Mouse (Mus musculus): ENCODE results near the gene Epb41l2. TPM values are rescaled to one million over a fixed set of nuclear protein-coding genes. Genes with fewer than 3 reads are reported as not detected.

The Epb41l2 gene
- polyA plus RNA-seq, 1 experiment from 2014 or later: 23.1 TPM

DNA sequence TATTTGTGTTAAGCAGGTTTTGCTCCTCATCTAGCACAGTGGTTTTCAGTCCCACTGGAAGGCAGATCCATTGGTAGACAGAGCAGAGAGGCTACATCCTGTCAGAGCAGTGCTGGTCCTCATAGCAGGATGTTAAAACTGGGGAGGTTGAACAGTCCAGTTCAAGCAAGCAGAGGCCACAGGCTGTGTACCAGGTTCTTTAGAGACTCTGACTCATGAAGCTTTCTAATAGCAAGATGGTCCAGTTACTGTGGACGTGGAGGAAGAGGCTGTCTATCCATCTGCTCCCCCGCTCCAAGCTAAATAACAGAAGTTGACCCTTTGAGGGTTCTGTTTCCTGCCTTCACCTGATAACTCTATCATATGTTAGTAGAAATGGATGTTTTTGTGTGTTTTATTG, 41.8 kb downstream of the Epb41l2 start:
- H3K36me3 ChIP-seq (ENCODE audit: control insufficient read depth, insufficient read depth, low read length): no peaks in the 10 kb centered on the region

GRCm38 (mm10) chr10:25402886-25403285, 43.3 kb downstream of the Epb41l2 start:
- no peak for ATAC-seq (ENCODE audit: low read depth)
- no peak overlapping the region for H3K27ac ChIP-seq (ENCODE audit: low read depth, low read length)
- no peak overlapping the region for H3K4me2 ChIP-seq (ENCODE audit: low read depth, low read length)
- no peaks in the 10 kb centered on the region for H3K27me3 ChIP-seq (ENCODE audit: control insufficient read depth, insufficient read depth, low read length)
- no peak overlapping the region for H3K9ac ChIP-seq (replicated peaks; ENCODE audit: low read depth, low read length)
- no peak overlapping the region for H3K4me3 ChIP-seq (ENCODE audit: low read depth, low read length)
- no peaks in the 10 kb centered on the region for H3K4me1 ChIP-seq (ENCODE audit: control insufficient read depth, insufficient read depth, low read length)
- no peaks in the 10 kb centered on the region for H3K36me3 ChIP-seq (ENCODE audit: control insufficient read depth, insufficient read depth, low read length)
- 18% methylated on average over 1 of the region's 1 CpGs for WGBS
- H3K9me3 ChIP-seq (ENCODE audit: control insufficient read depth, low read length): no peaks in the 10 kb centered on the region

More for the DNA sequence above, 41.8 kb downstream of the Epb41l2 start:
- Histone ChIP-seq H3K4me1 (ENCODE audit: control insufficient read depth, insufficient read depth, low read length) (no peaks in the 10 kb centered on the region), H3K4me3 (ENCODE audit: low read depth, low read length) (no peak overlapping the region), H3K9me3 (ENCODE audit: control insufficient read depth, low read length) (no peaks in the 10 kb centered on the region), H3K9ac (replicated peaks; ENCODE audit: low read depth, low read length) (no peak overlapping the region), H3K27ac (ENCODE audit: low read depth, low read length) (no peak overlapping the region), H3K27me3 (ENCODE audit: control insufficient read depth, insufficient read depth, low read length) (no peaks in the 10 kb centered on the region), H3K4me2 (ENCODE audit: low read depth, low read length) (no peak overlapping the region)
- 76% methylated on average over 2 of the region's 2 CpGs for WGBS
- no peak for ATAC-seq (ENCODE audit: low read depth)

DNA sequence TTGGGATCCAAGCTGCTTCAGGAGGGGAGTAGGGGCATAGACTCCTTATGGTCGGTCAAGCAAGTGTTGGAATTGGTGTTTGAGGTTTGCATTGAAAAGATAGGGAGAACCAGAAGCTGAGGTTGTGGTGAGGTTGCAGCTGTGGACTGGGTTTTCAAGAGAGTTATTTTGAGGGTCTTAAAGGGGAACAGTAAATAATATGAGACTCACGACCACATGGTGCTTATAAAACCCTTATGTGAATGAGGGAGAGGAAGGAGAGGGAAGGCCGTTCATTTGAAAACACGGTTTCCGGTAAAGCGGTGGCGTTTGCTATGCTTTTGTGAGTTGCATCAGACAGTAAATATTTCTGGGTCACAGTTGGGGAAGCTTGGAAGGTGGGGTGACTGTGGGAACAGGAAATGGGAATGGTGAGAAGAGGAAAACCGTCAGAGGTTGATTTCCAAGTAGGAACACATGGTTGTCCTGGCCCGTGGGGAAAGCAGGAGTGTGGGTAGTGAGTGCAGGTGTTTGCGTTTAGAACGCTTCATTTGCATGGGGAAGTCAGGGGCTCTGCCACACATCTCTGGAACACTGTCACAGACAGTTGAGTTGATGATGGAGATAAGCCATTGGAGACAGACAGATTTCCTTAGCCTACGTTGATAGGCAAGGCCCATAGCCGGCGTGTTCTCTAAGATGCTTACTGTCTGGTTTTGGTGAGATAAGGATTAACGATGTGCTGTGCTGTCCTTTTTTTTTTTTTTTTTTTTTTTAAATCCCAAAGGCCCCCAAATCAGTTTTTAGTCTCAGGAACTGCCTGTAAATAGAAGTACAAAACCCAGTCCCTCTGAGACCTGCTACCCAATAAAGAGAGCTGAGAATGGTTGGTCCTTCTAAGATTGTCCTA, 44.5 kb downstream of the Epb41l2 start:
- WGBS: 81% methylated on average over 15 of the region's 15 CpGs
- Histone ChIP-seq H3K36me3 (ENCODE audit: control insufficient read depth, insufficient read depth, low read length) (no peaks in the 10 kb centered on the region), H3K27ac (ENCODE audit: low read depth, low read length) (no peak overlapping the region), H3K27me3 (ENCODE audit: control insufficient read depth, insufficient read depth, low read length) (no peaks in the 10 kb centered on the region), H3K4me2 (ENCODE audit: low read depth, low read length) (no peak overlapping the region), H3K9me3 (ENCODE audit: control insufficient read depth, low read length) (no peaks in the 10 kb centered on the region), H3K9ac (replicated peaks; ENCODE audit: low read depth, low read length) (no peak overlapping the region), H3K4me3 (ENCODE audit: low read depth, low read length) (no peak overlapping the region), H3K4me1 (ENCODE audit: control insufficient read depth, insufficient read depth, low read length) (no peaks in the 10 kb centered on the region)
- ATAC-seq (ENCODE audit: low read depth): no peak

DNA sequence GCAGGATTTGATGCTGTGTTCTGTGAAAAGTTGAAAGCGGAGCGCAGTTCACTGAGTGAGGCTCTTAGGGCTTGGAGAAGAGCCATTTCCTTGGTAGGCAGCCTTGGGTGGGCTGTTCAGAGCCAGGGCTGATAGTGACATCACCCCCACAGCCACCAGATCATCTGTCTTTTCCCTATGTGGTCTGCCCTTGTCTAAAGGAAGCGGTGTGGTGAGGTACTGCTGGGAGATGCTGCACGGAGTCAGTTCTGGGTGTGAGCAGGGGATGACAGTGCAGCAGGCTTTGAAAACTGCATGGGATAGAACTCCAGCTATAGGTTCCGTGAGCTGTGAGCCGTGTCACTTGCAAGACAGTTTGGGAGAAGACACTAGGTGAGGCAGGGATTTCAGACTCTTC, 45.1 kb downstream of the Epb41l2 start:
- Histone ChIP-seq H3K36me3 (ENCODE audit: control insufficient read depth, insufficient read depth, low read length) (no peaks in the 10 kb centered on the region), H3K4me3 (ENCODE audit: low read depth, low read length) (no peak overlapping the region), H3K27ac (ENCODE audit: low read depth, low read length) (no peak overlapping the region), H3K4me1 (ENCODE audit: control insufficient read depth, insufficient read depth, low read length) (no peaks in the 10 kb centered on the region), H3K9ac (replicated peaks; ENCODE audit: low read depth, low read length) (no peak overlapping the region), H3K4me2 (ENCODE audit: low read depth, low read length) (no peak overlapping the region), H3K27me3 (ENCODE audit: control insufficient read depth, insufficient read depth, low read length) (no peaks in the 10 kb centered on the region), H3K9me3 (ENCODE audit: control insufficient read depth, low read length) (no peaks in the 10 kb centered on the region)
- no peak for ATAC-seq (ENCODE audit: low read depth)
- WGBS: 89% methylated on average over 6 of the region's 6 CpGs

DNA sequence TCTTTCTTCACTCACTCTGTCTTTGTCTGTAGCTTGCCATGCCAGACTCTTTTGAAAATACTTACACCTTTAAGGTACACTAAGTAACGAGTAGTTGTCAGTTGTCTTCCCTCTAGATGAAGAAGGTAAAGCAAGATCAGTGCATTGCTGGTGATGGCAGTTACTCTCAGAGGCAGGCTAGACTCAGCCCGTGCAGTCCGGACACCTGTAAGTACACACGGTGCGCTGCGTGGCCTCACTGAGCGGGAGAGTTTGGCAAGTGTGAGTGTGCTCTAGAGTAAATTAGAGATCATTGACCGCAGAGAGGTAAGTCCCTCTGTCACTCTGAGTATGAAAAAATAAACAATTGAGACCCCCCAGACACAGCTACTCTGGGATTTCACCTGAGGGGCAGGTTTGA, 46.0 kb downstream of the Epb41l2 start:
- no peak overlapping the region for H3K27ac ChIP-seq (ENCODE audit: low read depth, low read length)
- 92% methylated on average over 8 of the region's 8 CpGs for WGBS
- no peaks in the 10 kb centered on the region for H3K4me1 ChIP-seq (ENCODE audit: control insufficient read depth, insufficient read depth, low read length)
- no peaks in the 10 kb centered on the region for H3K9me3 ChIP-seq (ENCODE audit: control insufficient read depth, low read length)
- no peak overlapping the region for H3K9ac ChIP-seq (replicated peaks; ENCODE audit: low read depth, low read length)
- no peak for ATAC-seq (ENCODE audit: low read depth)
- no peaks in the 10 kb centered on the region for H3K27me3 ChIP-seq (ENCODE audit: control insufficient read depth, insufficient read depth, low read length)
- H3K4me3 ChIP-seq (ENCODE audit: low read depth, low read length): no peak overlapping the region
- H3K36me3 ChIP-seq (ENCODE audit: control insufficient read depth, insufficient read depth, low read length): no peaks in the 10 kb centered on the region
- H3K4me2 ChIP-seq (ENCODE audit: low read depth, low read length): no peak overlapping the region

DNA sequence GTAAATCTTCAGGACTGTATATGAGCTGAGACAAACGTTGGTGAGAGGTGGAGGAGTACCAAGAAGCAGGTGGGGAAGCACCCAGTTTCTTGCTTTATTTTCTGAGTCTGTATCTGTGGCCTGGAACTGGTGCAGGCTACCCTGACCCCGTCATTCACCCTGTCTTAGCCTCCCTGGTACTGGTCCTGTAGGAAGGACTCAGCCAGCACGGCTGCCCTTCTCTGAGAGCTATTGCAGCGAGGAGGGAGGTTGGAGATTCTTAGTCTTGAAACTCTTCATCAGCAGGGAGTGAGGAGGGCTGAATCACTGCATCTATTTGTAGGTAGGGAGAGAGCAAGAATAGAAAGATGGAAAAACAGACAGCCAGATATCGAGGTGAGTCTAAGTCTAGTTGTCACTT, 47.1 kb downstream of the Epb41l2 start:
- Histone ChIP-seq H3K4me3 (ENCODE audit: low read depth, low read length) (no peak overlapping the region), H3K27me3 (ENCODE audit: control insufficient read depth, insufficient read depth, low read length) (no peaks in the 10 kb centered on the region), H3K4me1 (ENCODE audit: control insufficient read depth, insufficient read depth, low read length) (no peaks in the 10 kb centered on the region), H3K9me3 (ENCODE audit: control insufficient read depth, low read length) (no peaks in the 10 kb centered on the region), H3K9ac (replicated peaks; ENCODE audit: low read depth, low read length) (no peak overlapping the region), H3K36me3 (ENCODE audit: control insufficient read depth, insufficient read depth, low read length) (no peaks in the 10 kb centered on the region), H3K27ac (ENCODE audit: low read depth, low read length) (no peak overlapping the region), H3K4me2 (ENCODE audit: low read depth, low read length) (no peak overlapping the region)
- WGBS: 85% methylated on average over 5 of the region's 5 CpGs
- no peak for ATAC-seq (ENCODE audit: low read depth)

GRCm38 (mm10) chr10:25408136-25408650, 48.6 kb downstream of the Epb41l2 start:
- Histone ChIP-seq H3K4me3 (ENCODE audit: low read depth, low read length) (no peak overlapping the region), H3K27ac (ENCODE audit: low read depth, low read length) (no peak overlapping the region), H3K4me2 (ENCODE audit: low read depth, low read length) (no peak overlapping the region), H3K27me3 (ENCODE audit: control insufficient read depth, insufficient read depth, low read length) (no peaks in the 10 kb centered on the region), H3K4me1 (ENCODE audit: control insufficient read depth, insufficient read depth, low read length) (no peaks in the 10 kb centered on the region), H3K9ac (replicated peaks; ENCODE audit: low read depth, low read length) (no peak overlapping the region), H3K36me3 (ENCODE audit: control insufficient read depth, insufficient read depth, low read length) (no peaks in the 10 kb centered on the region), H3K9me3 (ENCODE audit: control insufficient read depth, low read length) (no peaks in the 10 kb centered on the region)
- 88% methylated on average over 14 of the region's 14 CpGs for WGBS
- no peak for ATAC-seq (ENCODE audit: low read depth)

DNA sequence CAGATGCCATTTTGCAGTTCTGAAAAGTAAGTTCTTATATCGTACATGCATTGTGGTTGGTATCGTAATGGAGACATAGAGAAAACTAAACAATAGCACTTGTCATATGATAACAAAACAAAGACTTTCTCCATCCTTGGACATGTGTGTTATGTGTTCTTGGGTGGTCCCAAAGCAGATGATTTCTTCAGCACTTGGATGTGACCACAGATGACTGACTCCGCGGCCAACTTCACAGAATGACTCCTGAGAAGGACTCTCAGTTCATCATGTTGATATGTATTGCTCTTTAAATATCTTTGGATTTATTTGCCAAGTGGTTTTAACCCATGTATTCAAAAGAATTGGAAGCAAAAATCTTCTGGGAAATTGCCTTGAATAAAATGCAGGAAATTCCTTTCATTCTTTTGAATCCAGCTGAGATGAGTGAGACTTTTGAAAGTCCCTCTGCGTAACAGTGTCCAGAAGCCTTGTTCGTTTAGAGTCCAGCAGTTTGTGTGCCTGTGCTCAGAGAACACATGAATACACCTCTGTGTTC, 52.3 kb downstream of the Epb41l2 start:
- Histone ChIP-seq H3K4me2 (ENCODE audit: low read depth, low read length) (no peak overlapping the region), H3K27ac (ENCODE audit: low read depth, low read length) (no peak overlapping the region), H3K9ac (replicated peaks; ENCODE audit: low read depth, low read length) (no peak overlapping the region), H3K9me3 (ENCODE audit: control insufficient read depth, low read length) (no peaks in the 10 kb centered on the region), H3K4me3 (ENCODE audit: low read depth, low read length) (no peak overlapping the region), H3K4me1 (ENCODE audit: control insufficient read depth, insufficient read depth, low read length) (no peaks in the 10 kb centered on the region), H3K36me3 (ENCODE audit: control insufficient read depth, insufficient read depth, low read length) (no peaks in the 10 kb centered on the region), H3K27me3 (ENCODE audit: control insufficient read depth, insufficient read depth, low read length) (no peaks in the 10 kb centered on the region)
- no peak for ATAC-seq (ENCODE audit: low read depth)
- WGBS: 77% methylated on average over 6 of the region's 6 CpGs

DNA sequence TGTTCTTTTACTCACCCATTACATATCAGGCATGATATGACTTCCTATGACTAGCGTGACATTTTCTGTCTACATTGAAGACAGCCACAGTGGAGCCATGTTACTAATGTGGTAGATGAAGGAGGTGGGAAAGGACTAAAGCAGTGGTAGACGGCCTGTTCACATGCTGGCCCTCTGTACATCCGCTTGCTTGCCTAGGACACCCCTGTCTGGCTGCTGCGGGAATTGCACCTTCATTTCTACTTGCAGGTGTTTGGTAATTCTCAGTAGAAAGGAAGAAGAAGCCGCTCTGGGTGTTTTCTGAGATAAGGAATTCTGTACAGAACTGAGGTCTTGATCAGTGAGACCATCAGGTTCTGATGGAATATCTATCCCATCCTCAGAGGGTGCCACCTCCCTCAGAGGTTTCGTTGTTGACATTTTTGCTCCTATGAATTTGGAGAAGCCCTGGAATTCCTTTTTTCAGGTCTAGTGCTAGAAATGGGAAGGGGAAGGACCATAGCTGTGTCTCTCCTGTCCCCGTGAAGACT, 55.7 kb downstream of the Epb41l2 start:
- H3K9me3 ChIP-seq (ENCODE audit: control insufficient read depth, low read length): no peaks in the 10 kb centered on the region
- no peaks in the 10 kb centered on the region for H3K27me3 ChIP-seq (ENCODE audit: control insufficient read depth, insufficient read depth, low read length)
- H3K4me2 ChIP-seq (ENCODE audit: low read depth, low read length): no peak overlapping the region
- ATAC-seq (ENCODE audit: low read depth): no peak
- no peak overlapping the region for H3K4me3 ChIP-seq (ENCODE audit: low read depth, low read length)
- no peak overlapping the region for H3K27ac ChIP-seq (ENCODE audit: low read depth, low read length)
- no peaks in the 10 kb centered on the region for H3K4me1 ChIP-seq (ENCODE audit: control insufficient read depth, insufficient read depth, low read length)
- no peaks in the 10 kb centered on the region for H3K36me3 ChIP-seq (ENCODE audit: control insufficient read depth, insufficient read depth, low read length)
- WGBS: 87% methylated on average over 7 of the region's 7 CpGs
- no peak overlapping the region for H3K9ac ChIP-seq (replicated peaks; ENCODE audit: low read depth, low read length)

All from neural tube, embryonic 14.5 days (tissue).